Mouse (Mus musculus) ES-CJ7 (cell line): ENCODE results near the gene Fam83e.

Source experiments
- DNase-seq: peaks from one replicate; pipeline ENCODE4 v3.0.0; 2011; ENCODE audit warnings: low read depth, low spot score

Fam83e gene

DNA sequence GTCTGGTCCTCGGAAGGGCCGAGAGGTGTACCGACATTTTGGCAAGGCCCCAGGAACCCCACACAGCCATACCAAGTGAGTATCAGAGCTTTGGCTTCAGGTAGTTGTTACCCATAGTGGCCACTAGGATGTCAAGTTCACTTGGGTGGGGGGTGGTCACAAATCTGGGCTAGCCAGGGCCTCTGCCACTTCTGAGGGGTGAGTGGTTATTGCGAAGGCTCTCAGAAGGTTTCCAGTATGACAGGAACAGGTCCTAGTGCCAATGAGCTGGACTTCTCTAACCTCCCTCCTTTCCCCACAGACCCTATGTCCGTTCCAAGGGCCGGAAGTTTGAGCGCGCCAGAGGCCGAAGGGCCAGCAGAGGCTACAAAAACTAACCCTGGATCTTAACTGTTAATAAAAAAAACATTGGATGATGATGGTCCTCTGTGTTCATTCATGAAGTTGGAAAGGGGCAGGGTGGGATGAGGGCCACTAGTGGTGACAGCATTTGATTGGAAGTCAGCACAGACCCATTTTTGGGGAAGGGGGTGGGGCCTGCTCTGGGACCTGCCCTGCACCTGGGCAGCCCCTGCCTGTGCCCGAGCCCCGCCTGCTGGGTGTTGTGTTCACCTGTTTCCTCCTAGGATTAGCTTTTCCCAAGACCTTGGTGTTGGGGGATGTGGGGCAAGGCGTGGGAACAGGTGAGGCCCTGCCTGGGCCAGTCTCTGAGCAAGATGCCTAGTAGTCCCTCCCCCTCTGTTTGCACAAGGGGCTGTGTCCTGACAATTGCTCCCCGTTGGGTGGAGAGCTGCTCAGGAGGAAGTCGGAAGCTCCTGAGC lies at the start of gene Fam83e:
Gene Fam83e, plus strand, starts transcription at position 800 of the 821 bp plus-strand sequence.
- DNase-seq, result peak; percentile 86

DNA sequence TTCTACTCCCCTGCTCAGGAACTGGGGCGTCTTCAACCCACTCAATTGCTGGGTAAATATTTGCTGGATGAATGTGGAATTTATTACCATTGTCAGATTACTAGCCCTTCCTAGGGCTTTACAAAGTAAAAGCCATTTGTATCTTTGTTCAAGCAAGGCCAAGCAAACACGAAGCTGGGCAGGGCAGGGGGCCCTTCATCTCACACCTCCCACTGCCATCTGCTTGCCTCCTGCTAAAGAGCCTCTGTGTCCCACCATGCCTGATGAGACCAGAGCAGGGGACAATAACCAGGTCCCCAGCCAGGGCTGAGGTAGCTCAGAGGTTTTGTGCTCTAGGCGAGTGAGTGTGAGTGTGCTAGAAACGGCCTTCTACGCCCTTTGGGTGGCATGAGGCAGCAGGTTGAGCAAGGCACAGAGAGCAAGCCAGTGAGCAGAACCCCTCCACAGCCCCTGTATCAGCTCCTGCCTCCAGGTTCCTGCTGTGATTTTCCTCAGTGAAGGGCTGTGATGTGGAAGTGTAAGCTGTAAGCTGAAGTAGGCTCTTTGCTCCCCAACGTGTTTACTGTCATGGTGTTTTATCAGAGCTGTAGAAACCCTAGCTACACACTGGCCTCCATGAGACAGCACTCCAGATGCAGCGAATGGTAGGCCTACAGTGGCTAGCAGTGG lies 43.3 kb upstream of the Fam83e start:
- no peak for DNase-seq

DNA sequence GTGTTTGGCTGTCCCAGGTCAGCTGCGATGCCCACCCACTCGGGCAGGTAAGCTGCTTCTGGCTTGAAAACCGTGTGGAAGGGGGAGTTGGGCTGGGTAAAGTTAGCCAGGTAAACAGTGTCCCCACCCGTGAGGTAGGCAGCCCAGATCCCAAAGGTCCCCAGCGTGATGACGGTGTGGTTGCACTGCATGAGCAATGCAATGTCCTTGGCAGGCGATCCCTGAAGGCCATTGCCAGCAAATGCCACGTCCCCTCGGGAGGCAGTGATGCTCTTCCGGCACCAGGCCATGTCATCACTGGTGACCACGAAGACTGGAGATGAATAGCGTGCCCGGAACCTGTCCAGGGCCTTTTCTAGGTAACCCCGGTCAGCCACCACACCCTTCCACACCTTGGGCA lies 42.5 kb upstream of the Fam83e start:
- DNase-seq, result no peak

DNA sequence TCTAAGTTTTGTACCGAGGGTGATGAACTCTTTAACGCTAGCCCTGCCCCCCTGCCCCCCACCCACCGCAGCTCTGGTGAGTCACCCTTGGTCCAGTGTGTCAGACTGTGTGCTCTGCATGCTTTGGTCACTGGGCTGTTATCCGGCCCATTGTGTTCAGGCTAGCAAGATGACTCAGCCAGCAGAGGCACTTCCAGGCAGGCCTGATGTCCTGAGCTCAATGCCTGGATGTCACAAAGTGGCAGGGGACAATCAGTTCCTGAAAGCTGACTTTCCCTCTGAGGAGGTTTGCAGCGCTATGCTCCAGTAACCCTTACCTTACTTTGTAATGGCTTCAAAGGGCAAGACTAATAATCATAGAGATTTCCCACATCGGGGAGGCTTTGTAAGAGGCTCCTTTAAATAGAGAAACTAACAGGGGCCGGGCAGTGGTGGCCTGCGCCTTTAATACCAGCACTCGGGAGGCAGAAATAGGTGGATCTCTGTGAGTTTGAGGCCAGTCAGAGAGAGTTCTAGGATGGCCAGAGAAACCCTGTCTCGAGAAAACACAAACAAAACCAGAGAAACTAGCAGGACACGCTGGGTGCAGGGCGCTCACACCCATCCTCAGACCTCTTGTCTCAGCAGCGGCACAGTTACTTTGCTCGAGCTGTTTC lies 40.9 kb upstream of the Fam83e start:
- DNase-seq, result no peak

DNA sequence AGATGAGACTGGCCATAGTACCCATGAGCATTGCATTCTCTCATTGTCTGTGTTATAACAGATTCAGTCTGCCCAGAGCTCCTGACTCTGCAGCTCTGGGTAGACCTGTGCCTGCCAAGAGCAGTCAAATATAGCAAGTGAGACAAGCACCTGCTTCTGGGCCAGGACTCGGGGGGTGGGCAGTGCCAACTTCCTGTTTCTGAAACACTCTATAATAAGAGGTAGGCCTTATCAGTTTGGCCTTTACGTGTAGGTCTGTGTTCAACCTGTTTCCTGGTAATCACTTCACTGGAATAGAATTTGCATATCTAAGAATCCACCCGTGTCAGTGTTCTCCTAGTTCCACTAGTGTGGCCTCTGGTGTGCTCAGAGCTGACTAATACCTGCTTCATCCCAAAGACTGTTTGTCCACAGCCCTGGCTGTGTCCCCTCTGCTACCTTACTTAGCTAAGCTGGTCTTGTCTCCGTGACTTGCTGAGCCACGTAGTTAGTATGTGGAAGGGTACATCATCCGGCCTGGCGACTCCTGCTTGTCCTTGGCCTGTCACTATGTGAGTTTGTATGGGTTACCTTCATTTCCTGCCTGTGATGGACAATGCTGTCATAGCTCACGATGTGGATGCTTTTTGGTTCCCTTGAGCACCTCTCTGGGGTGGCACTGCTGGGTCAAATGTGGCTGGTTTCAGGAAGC lies 39.8 kb upstream of the Fam83e start:
- DNase-seq, result no peak

DNA sequence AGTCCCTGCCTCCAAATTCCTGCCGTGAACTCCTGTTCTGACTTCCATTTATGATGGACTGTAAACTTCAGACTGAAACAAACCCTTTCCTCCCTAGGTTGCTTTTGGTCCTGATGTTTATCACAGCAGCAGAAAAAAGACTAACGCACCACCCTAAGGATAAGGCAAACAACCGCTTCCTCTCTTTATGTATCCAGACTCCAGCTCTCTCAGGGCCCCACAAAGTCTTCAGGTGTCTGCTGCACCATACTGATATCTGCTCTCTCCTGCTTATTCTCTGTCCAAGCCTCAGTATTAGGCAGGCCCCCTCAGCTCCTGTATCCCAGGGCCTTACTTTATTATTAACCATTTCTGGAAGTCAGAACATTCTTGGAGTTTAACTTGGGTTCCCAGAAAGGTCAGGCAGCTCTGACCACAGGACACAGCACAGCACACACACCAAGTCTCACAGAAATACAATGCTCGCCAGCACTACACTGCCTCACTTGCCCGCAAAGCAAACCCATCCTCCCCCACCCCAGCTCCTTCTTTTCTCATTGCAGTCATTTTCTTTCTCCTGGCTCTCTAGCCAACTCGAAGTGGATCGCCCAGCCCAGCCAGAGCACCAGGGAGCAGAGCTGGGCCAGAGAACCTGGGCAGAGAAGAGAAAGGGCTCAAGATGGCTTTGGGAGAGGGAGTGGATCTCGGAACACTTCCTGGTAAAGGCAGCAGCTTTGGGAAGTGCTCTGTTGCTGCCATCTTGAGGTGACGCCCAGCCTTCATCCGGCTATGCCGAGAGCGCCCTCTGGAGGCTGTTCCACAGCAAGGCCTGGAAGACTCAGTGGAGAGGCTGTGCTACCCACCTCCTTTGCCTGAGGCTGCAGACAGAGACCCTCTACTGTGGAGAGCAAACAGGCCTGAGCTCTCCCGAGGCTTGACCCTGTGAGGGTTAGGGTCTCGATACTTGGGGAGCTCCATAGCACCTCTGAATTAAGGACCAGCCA lies 38.6 kb upstream of the Fam83e start:
- DNase-seq, result peak; percentile 92

GRCm38 (mm10) chr7:45683396-45684050 lies 37.5 kb upstream of the Fam83e start, which contains the start of gene Ntn5:
TSS of gene Ntn5 (plus strand) at chr7:45684022.
- no peak for DNase-seq

- no peak for DNase-seq
Observed at GRCm38 (mm10) chr7:45685811-45686210, 35.2 kb upstream of the Fam83e start.

GRCm38 (mm10) chr7:45686841-45687240 lies 34.2 kb upstream of the Fam83e start:
- no peak for DNase-seq

DNA sequence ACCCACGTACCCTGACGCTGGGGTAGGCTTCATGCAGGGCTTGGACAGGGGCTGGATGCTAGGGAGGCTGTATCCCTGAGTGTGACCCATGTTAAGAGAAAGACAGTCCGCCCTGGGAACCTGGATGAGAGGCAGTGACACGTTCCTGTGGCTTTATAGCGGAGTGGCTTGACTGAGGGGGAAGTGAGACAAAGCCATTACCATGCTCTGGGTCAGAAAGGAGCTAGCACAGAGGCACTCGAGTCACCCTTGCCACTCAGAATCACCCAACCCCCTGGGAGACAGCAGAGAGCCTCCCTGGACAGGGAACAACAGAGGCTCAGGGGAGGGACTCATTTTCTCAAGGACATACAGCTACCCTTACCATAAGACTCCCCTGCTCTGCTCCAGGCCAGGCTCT lies 31.9 kb upstream of the Fam83e start:
- DNase-seq, result no peak

GRCm38 (mm10) chr7:45689800-45690199 lies 31.2 kb upstream of the Fam83e start:
- DNase-seq, result no peak

GRCm38 (mm10) chr7:45692364-45692763 lies 28.6 kb upstream of the Fam83e start:
- DNase-seq, result no peak

GRCm38 (mm10) chr7:45693921-45694591 lies 27.0 kb upstream of the Fam83e start, which contains the start of gene Sec1:
TSS of gene Sec1 (minus strand) at chr7:45694402.
- peak; percentile 73 for DNase-seq

GRCm38 (mm10) chr7:45695098-45695497 lies 25.9 kb upstream of the Fam83e start:
- DNase-seq, result no peak

DNA sequence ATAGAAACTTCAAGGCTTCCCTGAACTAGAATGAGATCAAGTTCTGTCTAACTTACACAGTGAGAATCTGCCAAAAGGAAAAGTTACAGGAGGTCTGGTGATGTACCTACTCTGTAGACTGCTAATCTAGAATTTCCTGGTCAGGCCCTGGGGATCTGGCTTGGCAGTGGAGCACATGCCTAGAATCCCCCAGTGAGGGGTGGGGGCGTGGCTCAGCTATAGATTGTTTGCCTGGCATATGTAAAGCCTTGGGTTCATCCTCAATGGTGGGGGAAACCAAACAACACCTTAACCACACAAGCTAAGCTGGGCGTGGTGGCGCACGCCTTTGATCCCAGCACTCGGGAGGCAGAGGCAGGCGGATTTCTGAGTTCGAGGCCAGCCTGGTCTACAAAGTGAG lies 23.1 kb upstream of the Fam83e start:
- no peak for DNase-seq

- no peak for DNase-seq
Observed at GRCm38 (mm10) chr7:45699523-45700141, 21.4 kb upstream of the Fam83e start, which contains the start of gene Car11. TSS of gene Car11 (plus strand) at chr7:45699843.

- peak; percentile 87 for DNase-seq
Observed at GRCm38 (mm10) chr7:45700301-45701015, 20.6 kb upstream of the Fam83e start.

- no peak for DNase-seq
Observed at GRCm38 (mm10) chr7:45701072-45701471, 19.9 kb upstream of the Fam83e start.
